Mouse (Mus musculus) inflammation-experienced regulatory T-cells (primary cell): ENCODE results near the gene Apba1. TPM values are rescaled to one million over a fixed set of nuclear protein-coding genes. Genes with fewer than 3 reads are reported as not detected.

Experiments used
- polyA plus RNA-seq, 2 experiments: library from polyadenylated mRNA; unstranded; fragments of 100-300 nt; shearing (Covaris generic); gene quantifications; one replicate each; pipeline ENCODE4 v1.2.1; 2017

Gene Apba1
- under 1 TPM; 0.36 to 0.37 TPM for polyA plus RNA-seq

GRCm38 (mm10) chr19:23758554-23759321 lies at the start of gene Apba1:
Gene Apba1 (plus strand): TSS chr19:23758887.

Other genes with a start within 250 kb of the Apba1 start
- gene 1700028P14Rik, start 106.1 kb upstream of the Apba1 start, polyA plus RNA-seq: not detected
- gene Ptar1, start 71.5 kb upstream of the Apba1 start, polyA plus RNA-seq: 10 to 100 TPM in 1 of 2 experiments, 1 to 10 TPM in 1; 5.6 to 10.8 TPM